In genomic region chr9:55937664-55938617, GRCm38 (mm10) we compare ENCODE assay signal across 8 mouse cellular contexts. TPM values are rescaled to one million over a fixed set of nuclear protein-coding genes. Genes with fewer than 3 reads are reported as not detected.
A peak's percentile ranks its signal among the peaks of the same experiment; 100 is the strongest.
DNase-seq lines count a peak whose midpoint lies in the region; ATAC-seq and TF ChIP-seq lines count a peak whose summit lies in the region.

TSS of gene Scaper (minus strand) at chr9:55938119.

- H3K4me2 ChIP-seq in heart, embryonic 12.5 days = peak within 1 kb of the TSS; percentile 77
- peak within 1 kb of the TSS; percentile 77 for H3K4me2 ChIP-seq in kidney, postnatal 0 days (ENCODE audit: low read length)
- H3K4me2 ChIP-seq in liver, embryonic 11.5 days = peak within 1 kb of the TSS; percentile 87
- H3K4me2 ChIP-seq in stomach, embryonic 14.5 days (replicated peaks; ENCODE audit: low read depth, low read length) = peak within 1 kb of the TSS; percentile 61

- TF ChIP-seq POLR2A in brain, embryonic 14.5 days (IDR thresholded peaks at IDR 0.05; ENCODE audit: borderline replicate concordance, extremely low read depth, insufficient read depth, insufficient read length, poor library complexity, severe bottlenecking) = peak; percentile 56; the same call in 1 of the 2 replicates

- peak within 1 kb of the TSS; percentile 90 for H3K9ac ChIP-seq in heart, embryonic 12.5 days
- peak within 1 kb of the TSS; percentile 88 for H3K9ac ChIP-seq in kidney, postnatal 0 days (ENCODE audit: low read depth, low read length)
- peak within 1 kb of the TSS; percentile 80 for H3K9ac ChIP-seq in liver, embryonic 11.5 days (ENCODE audit: low read depth, low read length)
- H3K9ac ChIP-seq in stomach, embryonic 14.5 days (replicated peaks; ENCODE audit: low read depth, low read length) = peak within 1 kb of the TSS; percentile 78

- H3K4me1 ChIP-seq in erythroblast, embryonic 14.5 days (ENCODE audit: control insufficient read depth) = peaks cover 31% of the 10 kb centered on the region
- H3K4me1 ChIP-seq in heart, embryonic 12.5 days (replicated peaks) = peaks cover 10% of the 10 kb centered on the region
- 0 out of 2 replicates have a peak, but pooled peaks cover 10% of the 10 kb centered on the region for H3K4me1 ChIP-seq in kidney, postnatal 0 days (replicated peaks; ENCODE audit: insufficient read depth, low read length)
- H3K4me1 ChIP-seq in liver, embryonic 11.5 days (replicated peaks; ENCODE audit: control insufficient read depth, insufficient read depth, low read length) = peaks cover 3% of the 10 kb centered on the region
- H3K4me1 ChIP-seq in stomach, embryonic 14.5 days (ENCODE audit: control insufficient read depth, insufficient read depth, low read length) = no peaks in the 10 kb centered on the region; the same call in 1 of the 2 replicates

- H3K4me3 ChIP-seq in C2C12 (ENCODE audit: insufficient read depth, poor library complexity, severe bottlenecking) = peak within 1 kb of the TSS; percentile 53
- peak within 1 kb of the TSS; percentile 88 for H3K4me3 ChIP-seq in erythroblast, embryonic 14.5 days (replicated peaks)
- H3K4me3 ChIP-seq in heart, embryonic 12.5 days = peak within 1 kb of the TSS; percentile 90
- peak within 1 kb of the TSS; percentile 82 for H3K4me3 ChIP-seq in kidney, postnatal 0 days (replicated peaks; ENCODE audit: low read depth, low read length)
- peak within 1 kb of the TSS; percentile 80 for H3K4me3 ChIP-seq in liver, embryonic 11.5 days (ENCODE audit: low read depth, low read length)
- peak within 1 kb of the TSS; percentile 59 for H3K4me3 ChIP-seq in stomach, embryonic 14.5 days (ENCODE audit: low read depth, low read length)

- H3K36me3 ChIP-seq in C2C12 (ENCODE audit: control insufficient read depth, insufficient read depth) = no peaks in the 10 kb centered on the region
- H3K36me3 ChIP-seq in erythroblast, embryonic 14.5 days (ENCODE audit: control insufficient read depth) = no peaks in the 10 kb centered on the region; the same call in 1 of the 2 replicates
- H3K36me3 ChIP-seq in heart, embryonic 12.5 days = no peaks in the 10 kb centered on the region
- H3K36me3 ChIP-seq in kidney, postnatal 0 days (ENCODE audit: insufficient read depth, low read length) = no peaks in the 10 kb centered on the region
- H3K36me3 ChIP-seq in liver, embryonic 11.5 days (ENCODE audit: control insufficient read depth, insufficient read depth, low read length) = no peaks in the 10 kb centered on the region
- no peaks in the 10 kb centered on the region for H3K36me3 ChIP-seq in stomach, embryonic 14.5 days (ENCODE audit: control insufficient read depth, insufficient read depth, low read length)

- peak; percentile 100 for ATAC-seq in heart, embryonic 12.5 days (ENCODE audit: insufficient number of reproducible peaks, low FRiP score)
- ATAC-seq in kidney, postnatal 0 days (replicated peaks; ENCODE audit: low FRiP score, low read depth) = peak; percentile 97
- peak; percentile 98 for ATAC-seq in liver, embryonic 11.5 days (replicated peaks; ENCODE audit: low FRiP score)
- peak; percentile 98 for ATAC-seq in stomach, embryonic 14.5 days (ENCODE audit: insufficient number of reproducible peaks, insufficient read depth, low FRiP score, low read depth)

- no peaks in the 10 kb centered on the region for H3K27me3 ChIP-seq in C2C12 (ENCODE audit: control insufficient read depth, insufficient read depth, insufficient read length)
- H3K27me3 ChIP-seq in erythroblast, embryonic 14.5 days (ENCODE audit: control insufficient read depth) = no peaks in the 10 kb centered on the region
- H3K27me3 ChIP-seq in heart, embryonic 12.5 days (replicated peaks) = no peaks in the 10 kb centered on the region
- no peaks in the 10 kb centered on the region for H3K27me3 ChIP-seq in kidney, postnatal 0 days (ENCODE audit: insufficient read depth, low read length)
- no peaks in the 10 kb centered on the region for H3K27me3 ChIP-seq in liver, embryonic 11.5 days (replicated peaks; ENCODE audit: control insufficient read depth, insufficient read depth, low read length)
- H3K27me3 ChIP-seq in stomach, embryonic 14.5 days (ENCODE audit: control insufficient read depth, insufficient read depth, low read length) = no peaks in the 10 kb centered on the region

- under 1% methylated on average over 55 of the region's 60 CpGs for WGBS in heart, embryonic 12.5 days
- under 1% methylated on average over 37 of the region's 60 CpGs for WGBS in kidney, postnatal 0 days
- WGBS in liver, embryonic 11.5 days = under 1% methylated on average over 51 of the region's 60 CpGs
- WGBS in stomach, embryonic 14.5 days = under 1% methylated on average over 57 of the region's 60 CpGs

- peak within 1 kb of the TSS; percentile 77 for H3K27ac ChIP-seq in heart, embryonic 12.5 days (ENCODE audit: poor library complexity, severe bottlenecking)
- H3K27ac ChIP-seq in kidney, postnatal 0 days = peak within 1 kb of the TSS; percentile 89
- H3K27ac ChIP-seq in liver, embryonic 11.5 days (ENCODE audit: low read depth, low read length) = peak within 1 kb of the TSS; percentile 56
- peak within 1 kb of the TSS; percentile 79 for H3K27ac ChIP-seq in stomach, embryonic 14.5 days (ENCODE audit: low read length)

- no peaks in the 10 kb centered on the region for H3K79me2 ChIP-seq in C2C12 (ENCODE audit: control insufficient read depth, insufficient read depth)

- H3ac ChIP-seq in C2C12 (ENCODE audit: control insufficient read depth, insufficient read length, low read depth) = peak within 1 kb of the TSS; percentile 86

- no peaks in the 10 kb centered on the region for H3K79me3 ChIP-seq in C2C12 (ENCODE audit: low read depth)

- no peaks in the 10 kb centered on the region for H3K9me3 ChIP-seq in erythroblast, embryonic 14.5 days (ENCODE audit: control insufficient read depth, low read length)
- no peaks in the 10 kb centered on the region for H3K9me3 ChIP-seq in heart, embryonic 12.5 days (replicated peaks)
- no peaks in the 10 kb centered on the region for H3K9me3 ChIP-seq in kidney, postnatal 0 days (replicated peaks; ENCODE audit: low read length)
- H3K9me3 ChIP-seq in liver, embryonic 11.5 days (ENCODE audit: control insufficient read depth, low read length) = no peaks in the 10 kb centered on the region
- H3K9me3 ChIP-seq in stomach, embryonic 14.5 days (ENCODE audit: control insufficient read depth, low read depth, low read length) = no peaks in the 10 kb centered on the region

- DNase-seq in brain, embryonic 14.5 days (ENCODE audit: low read depth) = peak; percentile 98
- DNase-seq in kidney, postnatal 0 days (ENCODE audit: low spot score) = peak; percentile 97
- DNase-seq in liver, embryonic 11.5 days (ENCODE audit: low spot score) = peak; percentile 89
- DNase-seq in naive thymus-derived CD4-positive, alpha-beta T cell, adult 2 months (ENCODE audit: low read depth) = peak; percentile 96

- peak; percentile 10 for TF ChIP-seq CTCF in C2C12 (IDR thresholded peaks at IDR 0.05; ENCODE audit: control insufficient read depth, insufficient read depth, insufficient read length)
- peak; percentile 20; the same call in 1 of the 2 replicates for TF ChIP-seq CTCF in brain, embryonic 14.5 days (IDR thresholded peaks at IDR 0.05; ENCODE audit: borderline replicate concordance, extremely low read depth, insufficient read depth, insufficient read length)
- peak; percentile 57; the same call in 1 of the 2 replicates for TF ChIP-seq CTCF in kidney, postnatal 0 days (IDR thresholded peaks at IDR 0.05; ENCODE audit: low read depth)

TF ChIP-seq in C2C12, 6 proteins besides CTCF, POLR2A, EP300 and RAD21:
- TF ChIP-seq USF1 (IDR thresholded peaks at IDR 0.05; ENCODE audit: low read depth) = peak; percentile 88
- no peak for TF ChIP-seq MAX (IDR thresholded peaks at IDR 0.05)

RNA-seq across cellular contexts. Expression of gene Scaper, which starts in this region (rescaled TPM):
- 0.84 TPM for polyA plus RNA-seq in C2C12 (2012; fragmentation: generic; extraction: Trizol)
- polyA plus RNA-seq in brain, embryonic 14.5 days (2012; rRNA removed) = 15.2 and 27.1 TPM in 2 replicates
- 0.01 and 0.03 TPM in 2 replicates for polyA plus RNA-seq in erythroblast, embryonic 14.5 days (2012)
- 7.7 and 8.7 TPM in 2 replicates for polyA plus RNA-seq in heart, embryonic 12.5 days (2016; fragmentation: Nextera tagmentation; extraction: Ambion mirVana)
- polyA plus RNA-seq in kidney, postnatal 0 days (2015; fragmentation: Nextera tagmentation; extraction: Ambion mirVana) = 9.3 and 9.4 TPM in 2 replicates
- 4.3 and 4.9 TPM in 2 replicates for polyA plus RNA-seq in liver, embryonic 11.5 days (2014; fragmentation: Nextera tagmentation; extraction: Ambion mirVana)
- 12.1 and 13.3 TPM in 2 replicates for polyA plus RNA-seq in stomach, embryonic 14.5 days (2014; fragmentation: Nextera tagmentation; extraction: Ambion mirVana)

Comparison
In these comparisons a context has a peak if more than half of its experiments do, and no peak if none do; other contexts are left out.
1. Peak in every context shown above with its lines: DNase-seq, ATAC-seq, H3K4me3 ChIP-seq and H3K27ac ChIP-seq.